Comparison of ENCODE assay signal across 15 mouse cellular contexts in the genomic region with DNA sequence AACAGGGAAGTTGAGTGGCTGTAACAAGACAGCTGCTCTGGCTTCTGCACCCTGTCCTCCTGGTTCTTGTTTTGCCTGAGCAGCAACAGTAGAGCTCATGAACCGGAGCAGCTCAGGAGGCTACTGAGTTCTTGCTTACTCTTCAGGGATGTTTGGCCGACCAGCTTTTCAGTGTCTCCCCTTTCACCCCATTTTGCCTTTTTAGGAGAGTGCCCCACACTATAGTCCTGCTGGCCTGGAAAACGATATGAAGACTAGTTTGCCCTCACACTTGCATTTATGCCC. TPM values are rescaled to one million over a fixed set of nuclear protein-coding genes. Genes with fewer than 3 reads are reported as not detected.
DNase-seq lines count a peak whose midpoint lies in the region; ATAC-seq and TF ChIP-seq lines count a peak whose summit lies in the region.
"Had no signal": no experiment of that assay in that cellular context is flagged by ENCODE, and none has a peak within 500 bp of the region (broad histone marks: within the 10 kb centered on the region; RNA-seq: fewer than 3 reads in every experiment).

No protein-coding gene starts in this region.

- H3K36me3 ChIP-seq in lung, embryonic 15.5 days = no peaks in the 10 kb centered on the region; the same call in 1 of the 2 replicates
- no peaks in the 10 kb centered on the region for H3K36me3 ChIP-seq in stomach, postnatal 0 days (ENCODE audit: control insufficient read depth, insufficient read depth, low read length)
- H3K36me3 ChIP-seq: heart, embryonic 12.5 days; hindbrain, embryonic 13.5 days; limb, embryonic 13.5 days had no signal

- no peaks in the 10 kb centered on the region for H3K27me3 ChIP-seq in lung, embryonic 15.5 days
- no peaks in the 10 kb centered on the region for H3K27me3 ChIP-seq in stomach, postnatal 0 days (ENCODE audit: control insufficient read depth, insufficient read depth, low read length)
- H3K27me3 ChIP-seq: heart, embryonic 12.5 days; hindbrain, embryonic 13.5 days; limb, embryonic 13.5 days had no signal

- peak; percentile 29 to 39 for DNase-seq in heart, adult 18-20 months
- DNase-seq in heart, adult 8-10 months (ENCODE audit: low spot score) = no peak
- no peak for DNase-seq in lung, postnatal 10 days
- DNase-seq in kidney, postnatal 25 days = peak; percentile 18 to 60
- DNase-seq in stomach, postnatal 0 days (ENCODE audit: low spot score) = no peak
- no peak for DNase-seq in spleen, postnatal 4 days (ENCODE audit: low spot score in 2 of 2)
- DNase-seq in c-Kit-positive CD71-positive TER-119-positive erythroid progenitor cells, embryonic 14.5 days (ENCODE audit: low spot score) = no peak
- DNase-seq: B cell, adult 2 months; cerebellum, adult 11 months; thymus, postnatal 14 days had no signal

- H3K4me1 ChIP-seq in lung, embryonic 15.5 days = peaks cover 22% of the 10 kb centered on the region
- peaks cover 9% of the 10 kb centered on the region for H3K4me1 ChIP-seq in stomach, postnatal 0 days (replicated peaks; ENCODE audit: control insufficient read depth, insufficient read depth)

- no peak for TF ChIP-seq CTCF in stomach, postnatal 0 days (IDR thresholded peaks at IDR 0.05; ENCODE audit: low read depth)

- 0 out of 2 replicates have a peak overlapping the region, but pooled peaks have one; percentile 34 for H3K27ac ChIP-seq in lung, embryonic 15.5 days
- H3K27ac ChIP-seq in stomach, postnatal 0 days (replicated peaks) = peak overlapping the region; percentile 63; the same call in 1 of the 2 replicates
- H3K27ac ChIP-seq: hindbrain, embryonic 13.5 days; limb, embryonic 13.5 days had no signal

- ATAC-seq in lung, embryonic 15.5 days (ENCODE audit: borderline replicate concordance, extremely low read depth, low FRiP score, low TSS enrichment) = no peak
- ATAC-seq in stomach, postnatal 0 days (ENCODE audit: low FRiP score, low TSS enrichment) = no peak

- no peak overlapping the region for H3K9ac ChIP-seq in lung, embryonic 15.5 days
- H3K9ac ChIP-seq in stomach, postnatal 0 days (ENCODE audit: low read length) = no peak overlapping the region
- H3K9ac ChIP-seq: heart, embryonic 12.5 days; hindbrain, embryonic 13.5 days; limb, embryonic 13.5 days had no signal

- H3K9me3 ChIP-seq in lung, embryonic 15.5 days = no peaks in the 10 kb centered on the region
- H3K9me3 ChIP-seq in stomach, postnatal 0 days (ENCODE audit: control insufficient read depth, low read length) = no peaks in the 10 kb centered on the region
- H3K9me3 ChIP-seq: heart, embryonic 12.5 days; hindbrain, embryonic 13.5 days; limb, embryonic 13.5 days had no signal

- no peak for TF ChIP-seq EP300 in stomach, postnatal 0 days (optimal IDR thresholded peaks at IDR 0.05)

- H3K4me2 ChIP-seq in lung, embryonic 15.5 days = no peak overlapping the region
- no peak overlapping the region for H3K4me2 ChIP-seq in stomach, postnatal 0 days (replicated peaks; ENCODE audit: low read depth)
- H3K4me2 ChIP-seq: heart, embryonic 12.5 days; hindbrain, embryonic 13.5 days; limb, embryonic 13.5 days had no signal

- 54% methylated on average over 3 of the region's 3 CpGs for WGBS in lung, embryonic 15.5 days
- 45% methylated on average over 3 of the region's 3 CpGs for WGBS in stomach, postnatal 0 days

- H3K4me3 ChIP-seq in lung, embryonic 15.5 days = no peak overlapping the region
- no peak overlapping the region for H3K4me3 ChIP-seq in stomach, postnatal 0 days (ENCODE audit: low read depth, low read length)
- H3K4me3 ChIP-seq: erythroblast, embryonic 14.5 days; heart, embryonic 12.5 days; hindbrain, embryonic 13.5 days; limb, embryonic 13.5 days had no signal

RNA-seq across cellular contexts. Expression of gene Tbl1xr1, which starts 14.8 kb away (rescaled TPM):
- total RNA-seq in heart, adult 18-20 months (2021) = 10 to 100 TPM; 61.0 to 74.9 TPM
- 10 to 100 TPM; 65.0 to 75.4 (median 69.2) TPM for total RNA-seq in heart, adult 8-10 months (2022)
- polyA plus RNA-seq in lung, embryonic 15.5 days (2015; fragmentation: Nextera tagmentation; extraction: Ambion mirVana) = 19.1 and 29.0 TPM in 2 replicates
- 7.5 and 9.6 TPM in 2 replicates for polyA plus RNA-seq in stomach, postnatal 0 days (2015; fragmentation: Nextera tagmentation; extraction: Ambion mirVana)

Comparison
In these comparisons a context has a peak if more than half of its experiments do, and no peak if none do; other contexts are left out.
1. DNase-seq: peak in heart, adult 18-20 months (2 of 2) and kidney, postnatal 25 days (2 of 2); none in heart, adult 8-10 months (single experiment), lung, postnatal 10 days (single experiment), stomach, postnatal 0 days (single experiment), spleen, postnatal 4 days (0 of 2) and c-Kit-positive CD71-positive TER-119-positive erythroid progenitor cells, embryonic 14.5 days (single experiment).